Comparison of ENCODE assay signal across 9 mouse cellular contexts in the genomic region with DNA sequence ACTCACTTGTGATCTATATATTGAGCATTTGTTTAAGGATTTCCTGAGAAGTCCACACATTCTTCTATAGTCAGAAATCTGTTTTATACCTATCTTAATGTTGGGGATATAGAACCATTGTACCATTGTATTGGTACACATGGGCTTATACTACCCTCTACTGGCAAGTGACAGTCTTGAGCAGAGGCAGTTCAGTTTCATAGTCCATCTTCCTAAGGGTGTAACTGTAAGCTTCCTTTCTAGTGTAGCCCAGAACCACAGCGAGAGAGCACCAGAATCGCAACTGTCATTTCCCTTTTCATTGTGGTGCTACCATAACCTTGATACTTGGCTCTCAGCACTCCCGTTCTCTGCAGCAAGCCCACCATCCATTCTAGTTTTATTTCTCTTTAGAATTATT. TPM values are rescaled to one million over a fixed set of nuclear protein-coding genes. Genes with fewer than 3 reads are reported as not detected.
A peak's percentile ranks its signal among the peaks of the same experiment; 100 is the strongest.
DNase-seq lines count a peak whose midpoint lies in the region; ATAC-seq and TF ChIP-seq lines count a peak whose summit lies in the region.
"Had no signal": no experiment of that assay in that cellular context is flagged by ENCODE, and none has a peak within 500 bp of the region (broad histone marks: within the 10 kb centered on the region; RNA-seq: fewer than 3 reads in every experiment).

No protein-coding gene starts in this region.

- H3K4me3 ChIP-seq in heart, embryonic 12.5 days, result no peak overlapping the region
- H3K4me3 ChIP-seq in C2C12 (ENCODE audit: insufficient read depth, poor library complexity, severe bottlenecking), result no peak overlapping the region
- H3K4me3 ChIP-seq in kidney, postnatal 0 days (replicated peaks; ENCODE audit: low read depth, low read length), result no peak overlapping the region
- H3K4me3 ChIP-seq: limb, embryonic 12.5 days had no signal

- H3K9me3 ChIP-seq in heart, embryonic 12.5 days (replicated peaks), result no peaks in the 10 kb centered on the region
- H3K9me3 ChIP-seq in kidney, postnatal 0 days (replicated peaks; ENCODE audit: low read length), result no peaks in the 10 kb centered on the region
- H3K9me3 ChIP-seq: limb, embryonic 12.5 days had no signal

- no peaks in the 10 kb centered on the region for H3K79me3 ChIP-seq in C2C12 (ENCODE audit: low read depth)

- no peak overlapping the region for H3ac ChIP-seq in C2C12 (ENCODE audit: control insufficient read depth, insufficient read length, low read depth)

- TF ChIP-seq CTCF in C2C12 (IDR thresholded peaks at IDR 0.05; ENCODE audit: control insufficient read depth, insufficient read depth, insufficient read length), result peak; percentile 33
- TF ChIP-seq CTCF in kidney, postnatal 0 days (IDR thresholded peaks at IDR 0.05; ENCODE audit: low read depth), result peak; percentile 90

- ATAC-seq in heart, embryonic 12.5 days (ENCODE audit: insufficient number of reproducible peaks, low FRiP score), result no peak
- no peak; the same call in 1 of the 2 replicates for ATAC-seq in kidney, postnatal 0 days (replicated peaks; ENCODE audit: low FRiP score, low read depth)
- ATAC-seq in megakaryocyte-erythroid progenitor cell, adult 5-6 weeks (replicated peaks; ENCODE audit: low FRiP score, low TSS enrichment, poor library complexity, severe bottlenecking), result peak; percentile 91

- H3K27me3 ChIP-seq in heart, embryonic 12.5 days (replicated peaks), result no peaks in the 10 kb centered on the region
- H3K27me3 ChIP-seq in C2C12 (ENCODE audit: control insufficient read depth, insufficient read depth, insufficient read length), result peaks cover 8% of the 10 kb centered on the region
- H3K27me3 ChIP-seq in kidney, postnatal 0 days (ENCODE audit: insufficient read depth, low read length), result no peaks in the 10 kb centered on the region
- H3K27me3 ChIP-seq: limb, embryonic 12.5 days had no signal

- no peak overlapping the region for H3K9ac ChIP-seq in heart, embryonic 12.5 days
- H3K9ac ChIP-seq in kidney, postnatal 0 days (ENCODE audit: low read depth, low read length), result no peak overlapping the region
- H3K9ac ChIP-seq: limb, embryonic 12.5 days had no signal

- no peaks in the 10 kb centered on the region for H3K79me2 ChIP-seq in C2C12 (ENCODE audit: control insufficient read depth, insufficient read depth)

- WGBS in heart, embryonic 12.5 days, result 63% methylated on average over 3 of the region's 3 CpGs
- 64% methylated on average over 3 of the region's 3 CpGs for WGBS in kidney, postnatal 0 days

- H3K4me1 ChIP-seq in heart, embryonic 12.5 days (replicated peaks), result no peaks in the 10 kb centered on the region
- no peaks in the 10 kb centered on the region for H3K4me1 ChIP-seq in kidney, postnatal 0 days (replicated peaks; ENCODE audit: insufficient read depth, low read length)
- H3K4me1 ChIP-seq: limb, embryonic 12.5 days had no signal

- H3K36me3 ChIP-seq in heart, embryonic 12.5 days, result peaks cover 3% of the 10 kb centered on the region; the same call in 1 of the 2 replicates
- no peaks in the 10 kb centered on the region for H3K36me3 ChIP-seq in C2C12 (ENCODE audit: control insufficient read depth, insufficient read depth)
- H3K36me3 ChIP-seq in kidney, postnatal 0 days (ENCODE audit: insufficient read depth, low read length), result no peaks in the 10 kb centered on the region

- no peak overlapping the region for H3K4me2 ChIP-seq in heart, embryonic 12.5 days
- no peak overlapping the region for H3K4me2 ChIP-seq in kidney, postnatal 0 days (ENCODE audit: low read length)
- H3K4me2 ChIP-seq: limb, embryonic 12.5 days had no signal

- H3K27ac ChIP-seq in heart, embryonic 12.5 days (ENCODE audit: poor library complexity, severe bottlenecking), result no peak overlapping the region
- H3K27ac ChIP-seq in kidney, postnatal 0 days, result no peak overlapping the region
- H3K27ac ChIP-seq: limb, embryonic 12.5 days had no signal

- DNase-seq in heart, adult 18-20 months, result peak; percentile 44 to 55
- peak; percentile 80 for DNase-seq in brain, adult 2 months (ENCODE audit: low read depth, low spot score)
- peak; percentile 8 for DNase-seq in fibroblast of lung, adult 2 months (ENCODE audit: low read depth)
- peak; percentile 86 for DNase-seq in kidney, postnatal 0 days (ENCODE audit: low spot score)
- no peak for DNase-seq in testis, postnatal 14 days (ENCODE audit: low spot score)

TF ChIP-seq in C2C12, 6 proteins besides CTCF, POLR2A, EP300 and RAD21:
- TF ChIP-seq MAX (IDR thresholded peaks at IDR 0.05), result no peak
- no peak for TF ChIP-seq CEBPB (IDR thresholded peaks at IDR 0.05; ENCODE audit: low read depth)
- TF ChIP-seq MYOD1 (IDR thresholded peaks at IDR 0.05; ENCODE audit: control insufficient read depth, insufficient read length, low read depth), result no peak
- no peak for TF ChIP-seq MYOG (IDR thresholded peaks at IDR 0.05; ENCODE audit: control insufficient read depth, extremely low read depth, insufficient read length)
- TF ChIP-seq USF1 (IDR thresholded peaks at IDR 0.05; ENCODE audit: low read depth), result no peak
- TF ChIP-seq FOSL1 (IDR thresholded peaks at IDR 0.05; ENCODE audit: insufficient read depth, low read length, poor library complexity, severe bottlenecking), result no peak
TF ChIP-seq in C2C12: peak in this region for 0.

RNA-seq across cellular contexts. Expression of a gene that starts 36.8 kb away (rescaled TPM):
- total RNA-seq in heart, adult 18-20 months (2021), result under 1 TPM in 1 of 2 experiments, not detected in 1; 0.21 TPM
- polyA plus RNA-seq in heart, embryonic 12.5 days (2016; fragmentation: Nextera tagmentation; extraction: Ambion mirVana), result 0.28 TPM in 1 of 2 replicates, not detected in the other
- 0.07 TPM for polyA plus RNA-seq in C2C12 (2012; fragmentation: generic; extraction: Trizol)
- polyA plus RNA-seq in kidney, postnatal 0 days (2015; fragmentation: Nextera tagmentation; extraction: Ambion mirVana), result 0.11 TPM in 1 of 2 replicates, not detected in the other
- total RNA-seq in megakaryocyte-erythroid progenitor cell, adult 5-6 weeks (2014; fragmentation: Nextera tagmentation), result not detected in 2 replicates
- total RNA-seq in megakaryocyte-erythroid progenitor cell, adult 5-6 weeks (2017), result not detected in 2 replicates
- polyA plus RNA-seq: limb, embryonic 12.5 days had no signal
